Mouse (Mus musculus) heart, postnatal 0 days (tissue): ENCODE results near the gene Mad1l1.

ENCODE experiments used
- CTCF ChIP-seq: IDR thresholded peaks from 2 replicates; pipeline ENCODE4 v1.5.1; 2016; ENCODE audit warnings: antibody characterized with exemption, control low read depth, low read depth
- EP300 ChIP-seq: IDR thresholded peaks from 2 replicates; pipeline ENCODE4 v1.6.1; 2016; ENCODE audit warnings: antibody characterized with exemption, low read depth

DNA sequence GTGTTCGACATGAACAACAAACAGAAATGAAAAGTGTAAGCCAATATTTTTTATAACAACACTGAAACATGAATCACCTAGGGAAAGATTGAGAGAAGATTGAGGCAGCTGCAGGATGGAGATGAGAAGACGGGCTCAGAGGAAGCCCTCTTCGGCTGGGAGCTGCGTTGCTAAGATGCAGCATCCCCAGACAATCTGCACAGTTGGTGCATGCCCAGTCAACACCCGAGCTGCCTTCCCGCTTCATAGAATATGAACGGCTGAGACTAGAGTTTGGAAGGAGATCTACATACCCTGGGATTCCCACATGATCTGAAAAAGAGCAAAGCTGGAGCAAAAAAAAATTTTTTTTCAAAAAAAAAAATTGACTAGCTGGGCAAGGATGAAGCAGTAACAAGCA, 302.6 kb downstream of the Mad1l1 start:
- TF ChIP-seq EP300 (no peak), CTCF (no peak)
